Mouse (Mus musculus) spleen, adult 2 months (tissue): ENCODE data around the gene Maml3.

Source experiments
- CTCF ChIP-seq: fragments of 200-500 bp; IDR thresholded peaks from 2 replicates; pipeline ENCODE4 v1.5.1; 2011; ENCODE audit warnings: mild to moderate bottlenecking, inconsistent platforms; ENCODE audit not compliant: insufficient read depth, insufficient read length, insufficient replicate concordance; ENCODE audit errors: extremely low read depth
- POLR2A ChIP-seq: fragments of 200-500 bp; IDR thresholded peaks from 2 replicates; pipeline ENCODE4 v1.6.1; 2011; ENCODE audit warnings: low read depth, low read length, inconsistent platforms

DNA sequence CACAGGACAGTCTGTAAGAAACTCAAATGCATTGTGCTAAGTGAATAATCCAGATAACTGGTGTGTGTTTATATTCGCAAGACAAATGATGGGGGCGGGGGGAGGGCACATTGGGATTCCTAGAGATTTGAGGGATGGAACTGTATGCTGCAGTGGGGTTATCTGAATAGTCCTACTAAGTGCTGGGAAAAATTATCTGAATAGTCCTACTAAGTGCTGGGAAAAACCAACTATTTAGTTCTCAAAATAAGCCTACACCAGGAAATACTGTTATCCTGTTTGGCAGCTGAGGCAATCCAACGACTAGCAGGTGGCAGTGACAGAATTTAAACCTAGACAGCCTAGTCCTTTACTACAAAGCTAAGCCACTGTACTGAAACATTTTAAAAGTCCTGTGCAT, 62.2 kb downstream of the Maml3 start:
- TF ChIP-seq POLR2A (no peak), CTCF (no peak)
